Mouse (Mus musculus): ENCODE results near the gene Elmo1. TPM values are rescaled to one million over a fixed set of nuclear protein-coding genes. Genes with fewer than 3 reads are reported as not detected.

Elmo1 gene
- polyA plus RNA-seq, 1 experiment: 0.01 TPM

DNA sequence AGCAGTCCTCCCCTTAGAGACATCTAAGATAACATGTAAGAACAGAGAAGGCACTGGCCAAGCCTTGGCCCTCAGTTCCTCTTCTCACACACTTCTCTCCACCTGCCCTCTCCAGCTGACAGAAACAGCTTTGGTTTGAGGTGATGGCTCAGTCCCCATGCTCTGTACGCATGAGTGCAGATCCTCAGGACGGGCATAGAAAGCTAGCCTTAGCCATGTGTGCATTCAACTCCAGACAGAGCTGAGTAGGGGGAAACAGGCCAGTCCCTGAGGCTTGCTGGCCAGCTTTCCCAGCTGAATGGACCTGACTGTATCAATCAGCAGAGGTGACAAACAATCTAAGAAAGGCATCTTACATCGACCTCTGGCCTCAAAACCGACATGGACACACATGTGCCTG lies 435.4 kb downstream of the Elmo1 start:
- no peaks in the 10 kb centered on the region for H3K4me1 ChIP-seq (ENCODE audit: control insufficient read depth)
- no peaks in the 10 kb centered on the region for H3K27me3 ChIP-seq (ENCODE audit: control insufficient read depth)
- no peak overlapping the region for H3K4me3 ChIP-seq (replicated peaks)
- no peaks in the 10 kb centered on the region for H3K36me3 ChIP-seq (ENCODE audit: control insufficient read depth)
- H3K9me3 ChIP-seq (ENCODE audit: control insufficient read depth, low read length): no peaks in the 10 kb centered on the region
- TF ChIP-seq GATA1 (IDR thresholded peaks at IDR 0.05; ENCODE audit: low read length) (no peak), TAL1 (IDR thresholded peaks at IDR 0.05; ENCODE audit: low read length) (no peak)

- H3K36me3 ChIP-seq (ENCODE audit: control insufficient read depth): no peaks in the 10 kb centered on the region
- H3K4me1 ChIP-seq (ENCODE audit: control insufficient read depth): no peaks in the 10 kb centered on the region
- no peaks in the 10 kb centered on the region for H3K9me3 ChIP-seq (ENCODE audit: control insufficient read depth, low read length)
- no peak overlapping the region for H3K4me3 ChIP-seq (replicated peaks)
- no peaks in the 10 kb centered on the region for H3K27me3 ChIP-seq (ENCODE audit: control insufficient read depth)
- TF ChIP-seq GATA1 (IDR thresholded peaks at IDR 0.05; ENCODE audit: low read length) (no peak), TAL1 (IDR thresholded peaks at IDR 0.05; ENCODE audit: low read length) (no peak)
Measured at GRCm38 (mm10) chr13:20537053-20537452, 446.7 kb downstream of the Elmo1 start.

GRCm38 (mm10) chr13:20537487-20537886 lies 447.1 kb downstream of the Elmo1 start:
- TF ChIP-seq TAL1 (IDR thresholded peaks at IDR 0.05; ENCODE audit: low read length) (no peak), GATA1 (IDR thresholded peaks at IDR 0.05; ENCODE audit: low read length) (no peak)

GRCm38 (mm10) chr13:20538216-20539070 lies 448.0 kb downstream of the Elmo1 start:
- H3K4me3 ChIP-seq (replicated peaks): no peak overlapping the region
- TF ChIP-seq TAL1 (IDR thresholded peaks at IDR 0.05; ENCODE audit: low read length): no peak
- no peak for TF ChIP-seq GATA1 (IDR thresholded peaks at IDR 0.05; ENCODE audit: low read length)
- no peaks in the 10 kb centered on the region for H3K4me1 ChIP-seq (ENCODE audit: control insufficient read depth)
- no peaks in the 10 kb centered on the region for H3K27me3 ChIP-seq (ENCODE audit: control insufficient read depth)
- no peaks in the 10 kb centered on the region for H3K9me3 ChIP-seq (ENCODE audit: control insufficient read depth, low read length)
- no peaks in the 10 kb centered on the region for H3K36me3 ChIP-seq (ENCODE audit: control insufficient read depth)

More at GRCm38 (mm10) chr13:20537487-20537886, 447.1 kb downstream of the Elmo1 start:
- H3K4me1 ChIP-seq (ENCODE audit: control insufficient read depth): no peaks in the 10 kb centered on the region
- no peaks in the 10 kb centered on the region for H3K9me3 ChIP-seq (ENCODE audit: control insufficient read depth, low read length)
- no peaks in the 10 kb centered on the region for H3K27me3 ChIP-seq (ENCODE audit: control insufficient read depth)
- H3K4me3 ChIP-seq (replicated peaks): no peak overlapping the region
- no peaks in the 10 kb centered on the region for H3K36me3 ChIP-seq (ENCODE audit: control insufficient read depth)

GRCm38 (mm10) chr13:20539631-20540030 lies 449.2 kb downstream of the Elmo1 start:
- H3K4me1 ChIP-seq (ENCODE audit: control insufficient read depth): no peaks in the 10 kb centered on the region
- no peaks in the 10 kb centered on the region for H3K36me3 ChIP-seq (ENCODE audit: control insufficient read depth)
- no peak for TF ChIP-seq TAL1 (IDR thresholded peaks at IDR 0.05; ENCODE audit: low read length)
- no peak for TF ChIP-seq GATA1 (IDR thresholded peaks at IDR 0.05; ENCODE audit: low read length)
- no peaks in the 10 kb centered on the region for H3K9me3 ChIP-seq (ENCODE audit: control insufficient read depth, low read length)
- no peak overlapping the region for H3K4me3 ChIP-seq (replicated peaks)
- no peaks in the 10 kb centered on the region for H3K27me3 ChIP-seq (ENCODE audit: control insufficient read depth)

DNA sequence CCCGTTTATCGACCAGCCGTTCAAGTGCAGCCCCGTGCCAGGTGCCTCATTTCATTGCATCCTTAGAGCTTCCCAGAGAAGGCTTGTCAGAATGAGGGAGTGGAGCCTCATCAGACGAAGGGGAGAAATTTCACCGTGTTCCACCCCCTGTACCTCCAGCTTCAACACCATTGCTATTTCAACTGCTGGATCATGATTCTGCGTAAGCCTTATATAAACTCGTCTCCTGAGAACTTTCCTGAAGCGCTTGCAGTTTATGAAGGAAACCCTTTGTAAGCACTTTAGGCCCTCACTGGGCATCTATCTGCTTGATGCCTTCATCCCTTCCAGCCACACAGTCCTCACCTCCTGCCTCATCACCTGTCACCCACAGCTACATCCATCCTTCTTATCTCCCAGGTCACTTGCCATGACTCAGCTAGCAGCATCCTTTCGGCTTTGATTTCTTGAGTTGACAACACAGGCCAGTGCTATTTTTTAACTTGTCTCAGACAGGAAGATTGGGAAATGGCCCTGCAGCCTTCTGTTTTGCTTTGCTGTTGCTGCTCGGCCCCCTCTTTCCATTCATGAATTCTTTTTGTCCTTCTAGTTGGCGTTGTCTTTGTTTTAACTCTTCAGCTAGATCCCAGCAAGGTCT lies 456.3 kb downstream of the Elmo1 start:
- Histone ChIP-seq H3K36me3 (ENCODE audit: control insufficient read depth) (no peaks in the 10 kb centered on the region), H3K4me3 (replicated peaks) (no peak overlapping the region), H3K27me3 (ENCODE audit: control insufficient read depth) (no peaks in the 10 kb centered on the region), H3K9me3 (ENCODE audit: control insufficient read depth, low read length) (no peaks in the 10 kb centered on the region), H3K4me1 (ENCODE audit: control insufficient read depth) (no peaks in the 10 kb centered on the region)
- TF ChIP-seq TAL1 (IDR thresholded peaks at IDR 0.05; ENCODE audit: low read length) (no peak), GATA1 (IDR thresholded peaks at IDR 0.05; ENCODE audit: low read length) (no peak)

- Histone ChIP-seq H3K27me3 (ENCODE audit: control insufficient read depth) (no peaks in the 10 kb centered on the region), H3K4me3 (replicated peaks) (no peak overlapping the region), H3K9me3 (ENCODE audit: control insufficient read depth, low read length) (no peaks in the 10 kb centered on the region), H3K36me3 (ENCODE audit: control insufficient read depth) (no peaks in the 10 kb centered on the region), H3K4me1 (ENCODE audit: control insufficient read depth) (no peaks in the 10 kb centered on the region)
- TF ChIP-seq GATA1 (IDR thresholded peaks at IDR 0.05; ENCODE audit: low read length): no peak
- TF ChIP-seq TAL1 (IDR thresholded peaks at IDR 0.05; ENCODE audit: low read length): no peak
Measured at GRCm38 (mm10) chr13:20549983-20550382, 459.6 kb downstream of the Elmo1 start.

- peaks cover under 1% of the 10 kb centered on the region; the same call in 1 of the 2 replicates for H3K9me3 ChIP-seq (ENCODE audit: control insufficient read depth, low read length)
- H3K4me3 ChIP-seq (replicated peaks): no peak overlapping the region
- no peak for TF ChIP-seq TAL1 (IDR thresholded peaks at IDR 0.05; ENCODE audit: low read length)
- no peak for TF ChIP-seq GATA1 (IDR thresholded peaks at IDR 0.05; ENCODE audit: low read length)
- H3K36me3 ChIP-seq (ENCODE audit: control insufficient read depth): no peaks in the 10 kb centered on the region
- H3K27me3 ChIP-seq (ENCODE audit: control insufficient read depth): no peaks in the 10 kb centered on the region
- no peaks in the 10 kb centered on the region for H3K4me1 ChIP-seq (ENCODE audit: control insufficient read depth)
Measured at GRCm38 (mm10) chr13:20551559-20551958, 461.2 kb downstream of the Elmo1 start.

GRCm38 (mm10) chr13:20555853-20556452 lies 465.6 kb downstream of the Elmo1 start:
- no peak for TF ChIP-seq TAL1 (IDR thresholded peaks at IDR 0.05; ENCODE audit: low read length)
- TF ChIP-seq GATA1 (IDR thresholded peaks at IDR 0.05; ENCODE audit: low read length): no peak
- Histone ChIP-seq H3K36me3 (ENCODE audit: control insufficient read depth) (no peaks in the 10 kb centered on the region), H3K9me3 (ENCODE audit: control insufficient read depth, low read length) (peaks cover 2% of the 10 kb centered on the region; the same call in 1 of the 2 replicates), H3K4me1 (ENCODE audit: control insufficient read depth) (no peaks in the 10 kb centered on the region), H3K4me3 (replicated peaks) (no peak overlapping the region), H3K27me3 (ENCODE audit: control insufficient read depth) (no peaks in the 10 kb centered on the region)
